Mouse (Mus musculus) gastrocnemius, postnatal 4 days (tissue): Measurements from ENCODE around the gene Rcor2. TPM values are rescaled to one million over a fixed set of nuclear protein-coding genes. Genes with fewer than 3 reads are reported as not detected.

Experiments used
- DNase-seq, 2 experiments: peaks; one replicate each; pipeline ENCODE4 v3.0.0; 2021 to 2022; ENCODE audit warnings: low spot score in 2 of 2, mixed read lengths in 2 of 2
- total RNA-seq, 2 experiments: library from RNA; stranded (reverse); gene quantifications; 2 replicates each; pipeline ENCODE4 v1.2.3; 2021

Gene Rcor2
- total RNA-seq, 2 experiments from 2014 or later = 11.0 to 13.1 TPM

DNA sequence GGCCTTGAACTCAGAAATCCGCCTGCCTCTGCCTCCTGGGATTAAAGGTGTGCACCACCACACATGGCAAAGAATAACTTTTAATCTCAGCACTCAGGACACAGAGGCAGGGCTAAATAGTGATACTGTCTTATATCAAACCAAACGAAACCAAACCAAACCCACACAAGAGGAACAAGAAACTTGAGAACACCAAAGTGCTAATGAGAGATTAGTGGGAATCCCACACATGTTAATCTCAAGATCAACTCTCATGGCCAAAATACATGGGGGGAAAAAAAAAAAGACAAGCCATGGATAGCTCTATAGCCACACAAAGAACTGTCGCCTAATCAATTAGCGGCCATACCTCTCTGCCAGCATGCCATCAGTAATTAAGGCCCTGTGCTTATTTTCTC is 48.5 kb downstream of the Rcor2 start:
- DNase-seq = no peak

DNA sequence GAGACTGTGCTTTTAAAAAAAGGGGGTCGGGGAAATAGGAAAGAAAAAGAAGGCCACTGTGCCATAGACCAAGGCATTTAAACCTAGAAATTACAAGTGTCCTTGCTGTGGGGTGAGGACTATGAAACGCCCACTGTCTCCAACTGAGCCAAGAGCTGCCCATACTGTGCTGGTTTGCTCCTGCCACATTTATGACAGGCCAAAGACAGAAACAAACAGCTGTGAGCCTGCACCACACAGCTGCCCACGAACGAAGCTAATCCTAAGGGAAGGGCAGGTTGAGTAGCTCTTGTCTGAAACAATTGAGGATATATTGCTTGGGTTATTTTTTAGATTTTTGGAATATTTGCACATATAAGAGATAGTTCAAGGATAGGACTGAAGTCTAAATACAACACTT is 49.7 kb downstream of the Rcor2 start:
- DNase-seq = no peak

DNA sequence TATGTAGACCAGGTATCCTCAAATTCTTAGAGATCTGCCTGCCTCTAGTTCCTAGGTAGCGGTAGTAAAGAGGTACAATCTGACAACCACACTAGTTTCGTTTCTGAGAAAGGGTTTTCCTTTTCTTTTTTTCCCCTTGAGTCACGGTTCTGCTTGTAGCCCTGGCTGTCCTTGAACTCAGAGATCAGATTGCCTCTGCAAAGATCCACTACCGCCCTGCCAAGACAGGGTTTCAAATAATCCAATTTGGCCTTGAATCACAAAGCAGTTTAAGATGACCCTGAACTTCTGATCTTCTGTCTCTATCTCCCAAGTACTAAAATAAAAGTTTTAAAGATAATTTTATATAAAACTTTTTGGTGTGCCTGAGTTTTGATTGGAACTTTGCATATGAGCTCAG is 50.6 kb downstream of the Rcor2 start:
- no peak for DNase-seq

DNA sequence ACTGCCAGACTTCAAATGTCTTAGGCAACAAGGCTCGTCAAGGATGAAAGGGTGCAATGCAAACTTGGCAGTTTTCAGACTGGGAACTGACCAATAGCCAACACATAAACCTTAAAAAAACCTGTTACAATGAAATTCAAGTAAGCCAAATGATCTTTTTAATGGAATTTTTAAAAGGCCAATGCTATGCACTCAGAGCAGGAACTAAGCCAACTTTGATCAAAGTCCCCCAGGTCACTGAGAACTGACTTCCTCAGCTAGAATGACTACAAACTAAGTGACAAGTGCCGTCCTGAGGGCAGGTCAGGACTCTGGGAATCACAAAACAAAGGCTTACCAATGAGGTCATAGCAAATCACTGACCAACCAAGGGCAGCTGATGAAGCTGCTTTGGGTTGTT is 53.1 kb downstream of the Rcor2 start:
- no peak for DNase-seq

DNA sequence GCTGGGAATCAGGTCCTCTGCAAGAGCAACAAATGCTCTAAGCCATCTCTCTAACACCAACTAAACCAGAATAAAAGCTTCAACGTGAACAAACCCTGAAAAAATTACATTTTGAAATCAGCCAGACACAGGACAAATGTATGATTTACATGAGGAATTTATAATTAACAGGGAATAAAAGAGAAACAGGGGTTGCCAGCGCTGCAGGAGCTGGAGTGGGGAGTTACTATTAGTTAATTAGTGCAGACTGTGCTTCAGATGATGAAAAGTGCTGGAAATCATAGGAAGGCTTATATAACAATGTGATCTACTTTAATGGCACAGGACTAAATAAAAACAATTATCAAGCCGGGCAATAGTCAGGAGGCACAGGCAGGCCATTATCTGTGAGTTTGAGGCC is 54.3 kb downstream of the Rcor2 start:
- no peak for DNase-seq

Other genes with a start within 250 kb of the Rcor2 start
- 1 to 10 TPM; 5.3 to 5.4 TPM for gene Fermt3, start 247.9 kb upstream of the Rcor2 start, total RNA-seq
- 100 to 1,000 TPM; 122 to 129 TPM for gene Stip1, start 227.4 kb upstream of the Rcor2 start, total RNA-seq
- gene Macrod1, start 210.5 kb upstream of the Rcor2 start, total RNA-seq = 100 to 1,000 TPM; 233 to 237 TPM
- 1 to 10 TPM in 1 of 2 experiments, under 1 TPM in 1; 0.91 to 1.4 TPM for gene Flrt1, start 161.6 kb upstream of the Rcor2 start, total RNA-seq
- 10 to 100 TPM; 73.9 to 79.3 TPM for gene Otub1, start 61.0 kb upstream of the Rcor2 start, total RNA-seq
- 100 to 1,000 TPM; 437 to 448 TPM for gene Cox8a, start 49.7 kb upstream of the Rcor2 start, total RNA-seq
- 10 to 100 TPM; 20.1 to 22.4 TPM for gene Naa40, start 26.1 kb upstream of the Rcor2 start, total RNA-seq
- 10 to 100 TPM; 45.1 to 46.3 TPM for gene Mark2, start 74.5 kb downstream of the Rcor2 start, total RNA-seq
- gene Spindoc, start 115.7 kb downstream of the Rcor2 start, total RNA-seq = 10 to 100 TPM; 18.2 to 20.1 TPM
- gene 2700081O15Rik, start 150.3 kb downstream of the Rcor2 start, total RNA-seq = 10 to 100 TPM; 34.4 to 34.7 TPM
- gene Rtn3, start 216.0 kb downstream of the Rcor2 start, total RNA-seq = 10 to 100 TPM; 75.2 to 76.0 TPM
- 10 to 100 TPM; 38.6 to 43.5 TPM for gene Atl3, start 226.7 kb downstream of the Rcor2 start, total RNA-seq